Comparison of ENCODE assay signal across 20 mouse cellular contexts in genomic region chr8:89134058-89134457, GRCm38 (mm10).
DNase-seq lines count a peak whose midpoint lies in the region; ATAC-seq lines count a peak whose summit lies in the region.
"Had no signal": no experiment of that assay in that cellular context is flagged by ENCODE, and none has a peak within 500 bp of the region (broad histone marks: within the 10 kb centered on the region; RNA-seq: fewer than 3 reads in every experiment).

No protein-coding gene starts in this region.

- H3K4me3 ChIP-seq in limb, embryonic 12.5 days (replicated peaks), result no peak overlapping the region
- H3K4me3 ChIP-seq in limb, embryonic 10.5 days, result no peak overlapping the region
- H3K4me3 ChIP-seq in embryonic facial prominence, embryonic 13.5 days, result no peak overlapping the region
- H3K4me3 ChIP-seq: forebrain, embryonic 10.5 days; megakaryocyte, embryonic 14.5 days; neural tube, embryonic 15.5 days had no signal

- no peaks in the 10 kb centered on the region for H3K9me3 ChIP-seq in limb, embryonic 12.5 days
- H3K9me3 ChIP-seq in limb, embryonic 10.5 days (replicated peaks), result no peaks in the 10 kb centered on the region
- no peaks in the 10 kb centered on the region for H3K9me3 ChIP-seq in embryonic facial prominence, embryonic 13.5 days
- H3K9me3 ChIP-seq: forebrain, embryonic 10.5 days; neural tube, embryonic 15.5 days had no signal

- H3K27ac ChIP-seq in limb, embryonic 12.5 days, result peak overlapping the region; percentile 45
- H3K27ac ChIP-seq in limb, embryonic 10.5 days, result no peak overlapping the region
- peak overlapping the region; percentile 39; the same call in 1 of the 2 replicates for H3K27ac ChIP-seq in embryonic facial prominence, embryonic 13.5 days
- H3K27ac ChIP-seq: forebrain, embryonic 10.5 days; neural tube, embryonic 15.5 days had no signal

- WGBS in limb, embryonic 12.5 days, result 47% methylated on average over 5 of the region's 5 CpGs
- WGBS in limb, embryonic 10.5 days, result 59% methylated on average over 5 of the region's 5 CpGs
- 46% methylated on average over 5 of the region's 5 CpGs for WGBS in embryonic facial prominence, embryonic 13.5 days

- H3K4me1 ChIP-seq in limb, embryonic 12.5 days (replicated peaks), result 0 out of 2 replicates have a peak, but pooled peaks cover 3% of the 10 kb centered on the region
- H3K4me1 ChIP-seq in limb, embryonic 10.5 days, result peaks cover 9% of the 10 kb centered on the region; the same call in 1 of the 2 replicates
- H3K4me1 ChIP-seq in embryonic facial prominence, embryonic 13.5 days, result peaks cover 16% of the 10 kb centered on the region
- H3K4me1 ChIP-seq: megakaryocyte, embryonic 14.5 days had no signal

- peak; percentile 20 for DNase-seq in kidney, adult 11 months
- no peak for DNase-seq in kidney, adult 18-20 months
- DNase-seq in limb, embryonic 10.5 days (ENCODE audit: low spot score), result no peak
- no peak for DNase-seq in left cerebral cortex, postnatal 10 days (ENCODE audit: extremely low spot score in 1 of 2, low spot score in 2 of 2)
- no peak for DNase-seq in heart, adult 8-10 months (ENCODE audit: low spot score)
- DNase-seq: cerebellum, adult 9-10 months; gastrocnemius, postnatal 25 days; liver; liver, postnatal 0 days; right cerebral cortex, postnatal 14 days; thymus, adult 18-20 months; thymus, postnatal 4 days had no signal

- no peaks in the 10 kb centered on the region; the same call in 1 of the 2 replicates for H3K27me3 ChIP-seq in limb, embryonic 12.5 days
- no peaks in the 10 kb centered on the region for H3K27me3 ChIP-seq in limb, embryonic 10.5 days (ENCODE audit: low read depth, poor library complexity, severe bottlenecking)
- no peaks in the 10 kb centered on the region for H3K27me3 ChIP-seq in embryonic facial prominence, embryonic 13.5 days
- H3K27me3 ChIP-seq: megakaryocyte, embryonic 14.5 days; neural tube, embryonic 15.5 days had no signal

- H3K36me3 ChIP-seq in limb, embryonic 12.5 days, result no peaks in the 10 kb centered on the region
- H3K36me3 ChIP-seq in limb, embryonic 10.5 days, result no peaks in the 10 kb centered on the region
- no peaks in the 10 kb centered on the region for H3K36me3 ChIP-seq in embryonic facial prominence, embryonic 13.5 days
- H3K36me3 ChIP-seq: forebrain, embryonic 10.5 days; neural tube, embryonic 15.5 days had no signal

- intact Hi-C loops in left cerebral cortex, postnatal 10 days (cut with DNase I), result no loop called here

- no peak overlapping the region for H3K9ac ChIP-seq in limb, embryonic 12.5 days (replicated peaks)
- H3K9ac ChIP-seq in embryonic facial prominence, embryonic 13.5 days, result no peak overlapping the region
- H3K9ac ChIP-seq: liver, postnatal 0 days; neural tube, embryonic 15.5 days had no signal

- H3K4me2 ChIP-seq in limb, embryonic 12.5 days, result no peak overlapping the region
- peak overlapping the region; percentile 28 for H3K4me2 ChIP-seq in embryonic facial prominence, embryonic 13.5 days
- H3K4me2 ChIP-seq: neural tube, embryonic 15.5 days had no signal

- no peak for ATAC-seq in limb, embryonic 12.5 days (ENCODE audit: insufficient number of reproducible peaks, insufficient read depth, low FRiP score, low TSS enrichment, low read depth)
- no peak for ATAC-seq in embryonic facial prominence, embryonic 13.5 days (ENCODE audit: insufficient number of reproducible peaks, insufficient read depth, low FRiP score, low TSS enrichment, low read depth)
- ATAC-seq: hindbrain, embryonic 16.5 days; intestine, embryonic 16.5 days; midbrain, embryonic 16.5 days had no signal
